Mouse (Mus musculus) myocyte (in vitro differentiated cells): ENCODE data around the gene Cgnl1.

Source experiments
- MAX ChIP-seq: IDR thresholded peaks from one replicate; pipeline ENCODE4 v1.6.1; 2011; ENCODE audit warnings: low read depth, mild to moderate bottlenecking, control low read depth
- MYOG ChIP-seq, 3 experiments: IDR thresholded peaks; one replicate each; pipeline ENCODE4 v1.6.1; 2011; ENCODE audit warnings: control low read depth in 2 of 3, low read depth in 2 of 3, mild to moderate bottlenecking in 2 of 3; ENCODE audit not compliant: insufficient read length in 2 of 3, control insufficient read depth in 1 of 3, insufficient read depth in 1 of 3
- POLR2A ChIP-seq: IDR thresholded peaks from one replicate; pipeline ENCODE4 v1.6.1; 2011; ENCODE audit warnings: low read depth, mild to moderate bottlenecking, control low read depth, moderate library complexity; ENCODE audit not compliant: insufficient read length
- POLR2AphosphoS2 ChIP-seq: IDR thresholded peaks from one replicate; pipeline ENCODE4 v1.6.1; 2011; ENCODE audit warnings: low read depth, control low read depth; ENCODE audit not compliant: insufficient read length

GRCm38 (mm10) chr9:71737257-71738023 is 34.0 kb downstream of the Cgnl1 start:
- no peak for TF ChIP-seq MAX
- TF ChIP-seq POLR2AphosphoS2: no peak
- TF ChIP-seq POLR2A: no peak
- TF ChIP-seq MYOG (IDR thresholded peaks at IDR 0.05; ENCODE audit: control insufficient read depth in 1 of 3, insufficient read depth in 1 of 3, insufficient read length in 2 of 3, low read depth in 2 of 3): no peak
